Mouse (Mus musculus) megakaryocyte-erythroid progenitor cell, adult 5-6 weeks (primary cell): ENCODE results near the gene Rell1. TPM values are rescaled to one million over a fixed set of nuclear protein-coding genes. Genes with fewer than 3 reads are reported as not detected.

Experiments
- ATAC-seq: replicated peaks from 2 replicates; pipeline ENCODE4 v1.8.0; 2016; ENCODE audit warnings: mild to moderate bottlenecking, inconsistent platforms; ENCODE audit not compliant: severe bottlenecking, poor library complexity, low FRiP score, low TSS enrichment
- total RNA-seq, 2 experiments: library from RNA; stranded (forward) in 1 of 2; stranded (reverse) in 1 of 2; fragments of 200-1000, 215-1000 nt in 1 of 2; fragments of >200 nt in 1 of 2; fragmentation: Nextera tagmentation in 1 of 2; gene quantifications; 2 replicates each; pipeline ENCODE4 v1.2.3; 2014 to 2017

Gene Rell1
- total RNA-seq (2014; fragmentation: Nextera tagmentation) = 7.0 and 8.5 TPM in 2 replicates
- 13.1 and 14.6 TPM in 2 replicates for total RNA-seq (2017)

DNA sequence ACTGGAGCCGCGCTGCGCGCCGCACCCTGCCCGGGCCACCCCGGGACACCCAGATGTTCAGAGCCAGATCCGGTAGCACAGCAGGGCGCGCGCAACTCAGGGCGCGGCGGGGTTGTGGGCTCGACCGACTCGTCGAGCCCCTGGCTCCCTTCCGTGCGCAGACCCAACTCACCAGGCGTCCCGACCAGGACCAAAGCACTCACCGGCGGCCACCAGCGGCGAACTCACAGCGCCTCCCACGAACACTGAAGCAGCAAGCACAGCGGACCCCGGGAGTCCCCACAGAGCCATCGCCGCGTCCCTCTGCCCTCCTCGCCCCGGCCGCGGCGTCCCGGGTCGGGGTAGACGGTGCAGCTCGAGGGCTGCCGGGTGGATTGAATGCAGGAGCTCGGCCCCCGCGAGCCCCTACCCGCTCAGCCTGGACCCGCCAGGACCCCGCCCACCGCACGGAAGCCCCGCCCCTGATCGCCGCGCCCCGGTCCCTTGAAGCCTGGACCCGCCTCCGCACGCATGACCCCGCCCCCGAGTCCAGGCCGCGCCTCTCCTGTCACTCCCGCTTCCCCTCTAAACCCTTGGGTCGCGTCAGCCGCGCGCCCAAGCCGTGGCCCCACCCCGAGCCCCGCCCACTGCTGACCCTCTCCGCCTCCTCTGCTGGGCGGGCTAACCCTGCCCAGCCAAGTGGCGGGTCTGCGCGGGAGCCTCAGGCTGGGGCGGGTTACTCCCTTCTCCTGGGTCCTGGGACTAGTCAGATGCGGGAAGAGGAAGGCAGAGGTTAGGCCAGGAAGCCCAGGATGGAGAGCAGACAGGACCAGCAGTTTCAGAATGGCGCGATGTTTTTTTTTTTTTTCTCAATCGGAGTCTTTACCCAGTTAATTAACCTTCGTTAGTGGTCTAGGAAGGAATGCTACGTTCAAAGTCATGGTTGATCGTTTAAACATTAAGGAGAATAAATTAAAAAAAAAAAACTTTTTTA lies at the start of gene Rell1:
Rell1 (minus strand) TSS at position 455 of the 973 bp plus-strand sequence.
- ATAC-seq = peak; percentile 92

DNA sequence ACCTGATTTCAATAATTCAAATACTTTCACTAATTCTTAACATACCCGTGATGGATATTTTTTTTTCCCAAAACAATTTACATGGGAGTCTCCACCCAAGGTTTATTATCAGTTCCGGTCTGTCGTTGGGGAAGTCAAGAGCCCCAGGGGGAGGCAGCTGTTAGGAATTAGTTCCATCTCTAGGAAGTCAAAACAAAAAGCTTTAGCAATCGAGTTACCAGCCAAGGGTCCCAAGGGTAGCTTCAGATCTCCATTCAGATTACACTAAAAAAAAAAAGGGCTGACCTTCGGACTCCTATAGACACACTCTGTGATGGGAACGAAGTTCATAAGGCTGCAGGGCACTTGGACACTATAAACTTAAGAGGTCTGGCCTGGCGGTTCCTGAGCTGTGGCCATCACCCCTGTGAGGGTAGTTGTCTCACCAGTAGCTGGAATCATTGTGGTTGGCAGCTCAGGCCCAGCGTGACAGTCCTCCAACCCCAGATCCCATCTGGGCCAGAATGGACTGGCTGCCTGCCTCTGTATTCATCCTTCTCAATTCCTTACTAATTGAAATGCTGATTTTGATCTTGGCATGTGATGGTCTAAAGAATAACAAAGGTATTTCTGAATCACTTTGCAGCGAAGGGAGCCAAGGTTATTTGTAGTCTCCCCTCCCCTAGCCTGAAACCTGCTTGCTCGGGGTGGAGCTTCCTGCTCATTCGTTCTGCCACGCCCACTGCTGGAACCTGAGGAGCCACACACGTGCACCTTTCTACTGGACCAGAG lies 44.1 kb upstream of the Rell1 start:
- ATAC-seq = no peak

DNA sequence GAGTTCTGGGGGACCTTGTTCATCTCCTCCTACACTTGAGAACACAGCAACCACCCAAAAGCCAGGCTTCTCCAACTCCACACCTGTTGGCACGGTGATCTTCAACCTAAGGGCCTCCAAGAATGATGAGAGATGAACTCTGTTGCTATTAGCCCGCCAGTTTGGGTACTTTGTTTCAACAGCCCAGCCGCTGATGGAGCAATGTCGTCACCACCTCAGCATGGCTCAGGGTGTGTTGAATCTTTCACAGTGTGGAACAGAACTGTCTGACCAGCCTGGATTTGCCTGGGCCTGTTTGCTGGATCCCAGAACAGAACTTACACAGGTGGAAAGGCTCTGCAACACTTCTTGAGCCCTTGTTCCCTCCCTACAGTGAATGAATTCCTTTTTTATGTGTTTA lies 37.9 kb upstream of the Rell1 start:
- ATAC-seq = no peak

GRCm38 (mm10) chr5:64003302-64003701 lies 34.6 kb upstream of the Rell1 start:
- ATAC-seq = no peak

GRCm38 (mm10) chr5:63993865-63994264 lies 25.2 kb upstream of the Rell1 start:
- ATAC-seq = no peak

GRCm38 (mm10) chr5:63990675-63991074 lies 22.0 kb upstream of the Rell1 start:
- ATAC-seq = no peak

- ATAC-seq = no peak
Measured at GRCm38 (mm10) chr5:63986337-63986736, 17.6 kb upstream of the Rell1 start.

- ATAC-seq = no peak
Measured at GRCm38 (mm10) chr5:63982296-63982695, 13.6 kb upstream of the Rell1 start.

DNA sequence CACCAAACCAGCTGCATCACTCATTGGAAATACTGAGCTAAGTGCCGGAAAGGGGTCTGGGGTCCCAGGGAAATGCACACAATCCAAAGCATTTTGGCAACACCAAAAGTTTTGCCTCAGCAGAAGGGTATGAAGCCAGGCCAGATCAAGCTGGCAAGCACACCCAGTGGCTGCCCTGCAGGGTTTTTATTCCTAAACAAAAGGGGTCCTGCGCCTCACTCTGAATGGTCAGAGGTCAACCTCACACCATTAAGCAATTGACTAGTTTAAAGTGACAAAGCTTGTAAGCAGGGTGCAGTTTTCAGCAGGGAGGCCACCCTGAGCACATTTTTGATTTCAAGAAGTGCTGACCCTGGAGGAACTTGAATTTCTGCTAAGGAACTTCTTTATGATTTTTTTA lies 2.3 kb upstream of the Rell1 start:
- ATAC-seq = no peak

DNA sequence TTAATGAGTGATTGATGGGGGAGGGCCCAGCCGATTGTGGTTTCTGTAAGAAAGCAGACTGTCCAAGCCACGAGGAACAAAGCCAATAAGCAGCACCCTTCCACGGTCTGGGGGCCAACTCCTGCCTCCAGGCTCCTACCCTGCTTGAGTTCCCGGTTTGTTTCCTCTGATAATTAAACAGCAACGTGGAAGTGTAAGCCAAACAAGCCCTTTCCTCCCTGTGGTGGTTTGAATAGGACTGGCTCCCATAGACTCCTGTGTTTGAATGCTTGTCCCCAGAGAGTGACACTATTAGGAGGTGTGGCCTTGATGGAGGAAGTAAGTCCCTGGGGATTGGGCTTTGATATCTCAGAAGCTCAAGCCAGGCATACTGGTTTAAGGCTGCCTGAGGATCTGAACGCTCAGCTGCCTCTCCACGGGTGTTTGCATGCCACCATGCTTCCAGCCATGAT lies 1.6 kb upstream of the Rell1 start:
- no peak for ATAC-seq

DNA sequence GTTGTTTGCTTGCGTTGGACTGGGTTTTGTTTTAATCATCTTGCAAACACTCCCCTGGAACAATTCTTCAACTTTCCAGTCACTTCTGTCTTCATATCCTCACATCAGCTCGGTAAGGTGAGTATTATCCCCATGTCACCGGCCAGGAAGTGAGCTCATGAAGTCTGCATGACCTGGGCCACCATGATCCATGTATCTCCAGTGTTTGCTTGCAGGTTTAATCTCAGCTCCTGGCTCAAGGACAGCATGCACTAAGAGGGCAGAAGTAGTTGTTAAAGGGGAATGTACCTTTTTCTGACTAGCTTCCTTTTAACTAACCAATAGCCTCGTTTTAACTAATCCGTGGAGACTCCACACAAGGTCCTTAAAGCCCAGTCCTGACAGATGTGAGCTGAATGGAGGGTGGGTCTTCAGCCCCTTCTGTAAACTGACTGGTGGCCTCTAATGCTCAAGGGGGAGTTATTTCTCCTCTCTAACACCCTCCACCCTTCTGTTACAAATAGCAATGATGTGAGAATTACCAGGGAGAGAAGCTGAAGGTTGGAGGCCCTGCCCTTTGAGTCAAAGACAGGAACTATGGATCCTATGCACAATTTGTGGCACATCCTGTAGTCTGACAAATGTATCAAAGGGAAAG lies 897 bp upstream of the Rell1 start:
- ATAC-seq = no peak

DNA sequence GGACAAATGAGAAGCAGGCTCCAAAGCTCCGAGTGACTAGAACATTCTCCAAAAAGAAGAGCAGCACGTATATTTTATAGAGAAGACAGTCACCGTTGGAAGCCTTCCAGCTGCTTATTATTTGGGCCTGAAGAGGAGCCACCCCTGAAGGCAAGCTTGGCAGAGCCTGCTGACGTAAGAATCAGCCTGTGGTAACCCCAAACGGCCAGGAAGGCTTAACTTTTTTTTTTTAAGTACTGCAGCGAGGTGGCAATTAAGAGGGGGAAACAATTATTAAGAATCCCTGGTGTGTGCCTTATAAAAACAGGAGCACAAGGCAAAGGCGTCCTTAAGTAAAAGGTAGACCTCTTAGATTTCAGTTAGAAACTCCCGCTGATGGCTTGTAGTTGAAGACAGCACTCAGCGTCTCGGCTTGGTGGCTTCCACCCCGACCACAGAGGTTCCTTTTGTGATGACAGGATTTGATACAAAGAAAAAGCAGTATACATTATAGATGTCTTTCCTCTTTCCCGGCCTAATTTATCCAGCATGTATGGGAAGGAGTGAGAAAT lies 1.0 kb downstream of the Rell1 start:
- peak; percentile 53 for ATAC-seq

DNA sequence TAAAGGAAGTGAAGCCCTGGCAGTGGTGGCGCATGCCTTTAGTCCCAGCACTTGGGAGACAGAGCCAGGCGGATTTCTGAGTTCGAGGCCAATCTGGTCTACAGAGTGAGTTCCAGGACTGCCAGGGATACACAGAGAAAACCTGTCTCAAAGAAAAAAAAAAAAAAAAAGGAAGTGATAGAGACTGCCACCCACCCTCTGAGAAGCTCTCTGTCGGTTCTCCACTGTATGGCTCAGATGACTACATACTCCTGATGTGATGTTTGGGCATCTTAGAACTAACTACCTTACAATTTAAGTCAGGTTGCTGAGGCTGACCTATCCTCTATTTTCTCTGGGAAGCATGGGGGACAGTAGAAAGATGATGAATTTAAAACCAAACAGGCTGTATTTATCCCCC lies 2.3 kb downstream of the Rell1 start:
- ATAC-seq = no peak

GRCm38 (mm10) chr5:63965946-63966345 lies 2.8 kb downstream of the Rell1 start:
- ATAC-seq = no peak

GRCm38 (mm10) chr5:63964576-63964975 lies 4.1 kb downstream of the Rell1 start:
- ATAC-seq = no peak

GRCm38 (mm10) chr5:63961726-63962125 lies 7.0 kb downstream of the Rell1 start:
- ATAC-seq = no peak

- ATAC-seq = no peak
Measured at GRCm38 (mm10) chr5:63960565-63960964, 8.1 kb downstream of the Rell1 start.

- ATAC-seq = no peak
Measured at GRCm38 (mm10) chr5:63958963-63959708, 9.6 kb downstream of the Rell1 start.

GRCm38 (mm10) chr5:63957607-63958006 lies 11.1 kb downstream of the Rell1 start:
- no peak for ATAC-seq
